Mouse (Mus musculus) monocyte, adult 5-6 weeks (primary cell): ENCODE data around the gene Rabgap1. TPM values are rescaled to one million over a fixed set of nuclear protein-coding genes. Genes with fewer than 3 reads are reported as not detected.

Experiments used
- ATAC-seq: fragments of 153-309, 156-312 bp; replicated peaks from 2 replicates; pipeline ENCODE4 v1.8.0; 2017; ENCODE audit warnings: mild to moderate bottlenecking; ENCODE audit not compliant: low TSS enrichment, insufficient number of reproducible peaks, severe bottlenecking, poor library complexity, low FRiP score
- total RNA-seq: library from RNA; stranded (forward); fragments of 200-1000, 200-491, 200-594 nt; gene quantifications from 3 replicates; pipeline ENCODE4 v1.2.3, GENCODE M21; 2017

Rabgap1 gene
- total RNA-seq, result 36.5 to 57.2 TPM (median 42.7 TPM) in 3 replicates

- peak; percentile 100 for ATAC-seq
These were observed at the start of gene Rabgap1, which contains the start of the genes Zbtb26 and Zbtb6 for GRCm38 (mm10) chr2:37442611-37443591. Rabgap1 (plus strand) TSS chr2:37443279. Zbtb26 (minus strand) TSS chr2:37443135. Zbtb6 (minus strand) TSS chr2:37443171.

DNA sequence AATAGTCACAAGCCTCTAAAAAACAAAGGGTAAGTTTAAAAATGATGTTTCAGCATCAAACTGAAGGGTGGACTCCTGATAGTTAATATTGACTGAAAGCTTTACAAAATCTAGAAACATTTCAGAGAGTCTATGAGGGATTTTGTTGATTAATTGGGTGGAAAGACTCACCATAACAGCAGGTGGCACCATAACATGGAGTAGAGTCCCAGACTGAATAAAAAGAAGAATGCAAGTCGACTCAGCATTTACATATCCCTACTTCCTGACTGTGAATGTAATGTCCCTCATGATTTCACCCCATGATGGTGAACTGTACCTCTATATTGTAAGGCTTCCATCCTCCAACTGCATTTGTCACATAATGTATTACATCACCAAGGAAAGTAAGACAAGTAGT is 47.5 kb upstream of the Rabgap1 start:
- no peak for ATAC-seq

DNA sequence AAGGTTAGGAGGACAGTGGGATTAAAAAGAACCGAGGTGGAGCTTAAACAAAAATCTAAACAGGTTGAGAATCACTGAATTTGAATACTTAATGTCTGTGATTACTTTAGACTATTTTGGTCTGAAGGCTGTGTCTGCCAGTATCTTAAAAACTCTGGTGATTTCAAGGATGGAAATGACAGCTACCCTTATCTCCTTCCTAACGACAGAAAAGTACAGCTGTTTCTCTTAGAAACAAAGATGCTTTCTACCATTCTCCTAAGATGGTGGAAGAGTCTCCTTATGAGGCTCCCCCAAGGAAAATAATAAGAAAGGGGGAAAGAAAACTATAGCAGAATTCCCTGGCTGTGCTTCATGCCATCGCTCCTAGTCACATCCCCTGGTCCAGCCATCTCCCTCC is 21.2 kb upstream of the Rabgap1 start:
- no peak for ATAC-seq

DNA sequence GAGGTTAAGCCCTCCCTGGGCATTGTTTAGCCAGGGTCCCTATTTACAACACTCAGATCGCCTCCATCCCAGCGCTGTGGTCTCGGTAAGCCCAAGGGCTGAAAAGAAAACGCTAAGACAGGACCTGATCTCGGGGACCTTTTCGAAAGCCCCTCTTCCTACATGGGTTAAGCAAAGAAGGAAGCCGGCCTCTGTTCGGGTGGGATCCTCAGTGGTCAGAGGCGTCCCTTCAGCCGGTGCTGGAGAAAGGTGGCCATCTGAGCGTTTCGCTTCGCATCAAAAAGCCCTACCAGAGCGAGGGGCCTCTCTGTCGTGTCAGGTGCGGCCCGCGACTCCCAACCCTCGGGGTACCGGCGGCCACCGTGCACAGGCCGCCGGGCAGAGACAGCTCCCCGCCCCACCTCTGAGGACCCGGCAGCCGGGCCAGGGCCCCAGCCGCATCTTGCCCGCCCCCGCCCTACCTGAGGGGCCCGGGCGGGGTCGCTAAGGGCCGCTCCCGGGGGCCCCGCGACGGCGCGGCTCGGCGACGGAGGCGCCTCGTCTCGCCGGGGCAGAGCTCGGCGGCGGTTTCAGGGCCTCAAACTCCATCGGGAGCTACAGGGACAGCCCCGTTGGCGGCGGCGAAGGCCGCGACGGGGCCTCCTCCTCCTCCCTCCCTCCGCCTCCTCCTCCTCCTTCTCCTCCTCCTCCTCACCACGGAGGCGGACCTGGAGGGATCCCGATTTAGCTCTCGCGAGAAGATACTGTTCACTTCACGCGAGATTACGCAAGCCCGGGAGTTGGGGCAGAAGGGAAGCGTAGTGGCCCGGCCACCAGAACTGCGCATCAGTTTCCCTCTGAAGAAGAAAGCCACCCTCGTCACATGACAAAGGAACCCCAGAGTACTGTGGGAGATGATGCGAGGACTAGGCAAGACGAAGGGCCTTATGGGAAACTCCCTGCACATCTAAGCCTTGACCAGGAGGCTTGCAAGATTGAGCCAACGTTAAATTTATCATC is 20.5 kb upstream of the Rabgap1 start, which contains the start of gene Rc3h2:
Gene Rc3h2 (minus strand): TSS at position 598 of the 999 bp plus-strand sequence.
- ATAC-seq, result peak; percentile 100

DNA sequence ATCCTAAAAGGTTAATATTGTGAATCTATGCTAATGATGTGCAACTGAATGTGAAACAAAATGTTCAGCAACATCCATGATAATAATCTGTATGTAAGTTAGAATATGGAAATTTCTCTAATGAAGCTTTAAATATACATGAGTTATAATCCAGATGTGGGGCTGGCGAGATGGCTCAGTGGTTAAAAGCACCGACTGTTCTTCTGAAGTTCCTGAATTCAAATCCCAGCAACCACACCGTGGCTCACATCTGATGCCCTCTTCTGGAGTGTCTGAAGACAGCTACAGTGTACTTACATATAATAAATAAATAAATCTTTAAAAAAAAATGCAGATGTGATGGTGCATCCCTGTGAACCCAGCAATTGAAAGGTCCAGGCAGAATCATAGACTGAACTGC is 19.4 kb upstream of the Rabgap1 start:
- no peak for ATAC-seq

DNA sequence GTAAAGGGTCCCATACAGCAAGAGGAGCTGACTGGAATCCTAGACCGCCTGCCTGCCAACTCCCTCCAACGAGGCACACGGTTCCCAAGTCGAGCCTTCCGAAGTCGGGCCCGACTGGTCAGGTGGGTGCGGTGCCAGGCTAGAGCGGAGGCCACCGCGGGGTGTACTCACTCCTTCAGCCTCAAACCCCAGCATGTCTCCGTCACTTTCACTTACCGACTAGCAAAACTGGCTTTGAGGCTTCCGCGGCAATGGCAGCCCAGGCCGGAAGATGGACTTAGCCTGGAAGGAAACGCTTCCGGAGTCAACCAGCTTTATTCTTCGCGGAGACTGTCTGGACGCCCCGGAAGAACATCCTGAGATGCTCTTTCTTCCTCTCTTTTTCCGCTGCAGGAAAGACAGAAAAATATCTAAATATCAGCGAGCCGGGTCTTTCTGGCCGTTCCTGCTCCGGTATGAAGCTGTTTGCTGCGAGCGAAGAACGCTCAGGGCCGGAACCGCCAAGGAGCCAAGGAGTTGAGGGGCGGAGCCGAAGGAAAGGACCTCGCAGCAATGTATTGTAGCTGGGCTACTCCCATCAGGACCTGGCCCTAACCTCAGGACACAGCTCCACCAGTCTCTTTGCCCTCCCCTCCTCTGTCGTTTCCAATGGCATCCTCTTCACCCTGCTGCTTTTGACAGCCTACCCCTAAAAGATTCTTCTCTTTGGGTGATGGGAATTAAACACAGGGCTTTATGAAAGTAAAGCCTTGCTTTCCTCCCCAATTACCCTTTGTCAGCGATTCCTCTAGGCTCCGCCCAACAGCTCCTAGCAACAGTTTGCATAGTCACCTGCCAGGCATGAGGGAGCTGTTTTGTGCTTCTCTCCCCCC is 12.2 kb upstream of the Rabgap1 start:
- ATAC-seq, result peak; percentile 97

DNA sequence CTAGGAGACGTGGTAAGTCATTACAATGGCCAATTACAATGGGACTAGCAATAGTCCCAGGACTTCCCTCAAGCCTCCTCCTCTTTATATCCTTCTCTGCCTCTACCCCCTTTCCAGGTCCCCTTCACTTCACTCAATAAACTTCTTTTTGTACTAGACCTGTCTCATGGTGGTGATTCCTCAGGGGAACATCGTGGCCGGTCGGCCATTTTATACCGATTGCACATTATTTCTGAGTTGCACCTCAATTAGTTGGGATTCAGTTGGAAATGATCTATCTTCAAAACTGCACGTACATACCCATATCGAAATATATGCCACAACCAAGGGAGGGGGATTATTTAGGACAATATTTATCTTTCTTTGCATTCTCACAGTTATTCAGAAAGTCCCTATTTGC is 11.5 kb upstream of the Rabgap1 start:
- no peak for ATAC-seq

DNA sequence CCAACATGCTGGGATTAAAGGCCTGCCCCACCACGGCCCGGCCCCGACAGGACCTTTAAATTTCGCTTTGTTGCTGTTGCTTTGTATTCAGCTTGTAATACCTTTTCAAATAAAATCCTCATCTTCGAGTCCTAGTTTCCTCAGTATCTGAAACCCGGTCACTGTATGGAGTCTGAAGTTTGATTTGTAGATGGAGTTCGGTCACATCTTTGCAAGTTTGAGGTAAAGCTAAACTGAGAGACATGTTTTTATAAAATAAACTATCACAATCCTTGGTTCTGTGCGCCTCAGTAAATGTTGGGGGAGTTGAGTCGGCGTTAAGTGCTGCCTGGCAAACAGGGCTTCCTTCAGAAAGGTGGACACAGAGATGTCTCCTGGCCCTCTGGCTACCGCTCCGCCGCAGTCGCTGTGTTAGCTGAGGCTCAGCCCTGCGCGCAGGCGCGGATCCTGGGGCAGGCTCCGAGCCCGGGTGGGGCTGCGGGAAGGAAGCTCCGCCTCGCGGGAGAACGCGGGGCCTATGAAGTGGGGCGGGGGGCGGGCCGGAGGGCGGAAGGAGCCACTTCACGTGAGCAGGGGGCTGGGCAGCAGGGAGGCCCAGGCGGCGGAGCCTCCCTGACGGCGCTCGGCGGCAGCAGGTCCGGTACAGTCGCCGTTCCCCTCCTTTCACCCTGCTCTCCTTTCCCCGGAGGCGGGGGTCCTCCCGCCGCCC is 8.7 kb downstream of the Rabgap1 start:
- ATAC-seq, result peak; percentile 98

- 0 out of 2 replicates have a peak, but pooled peaks have one; percentile 9 for ATAC-seq
These were observed 9.3 kb downstream of the Rabgap1 start for GRCm38 (mm10) chr2:37452376-37452760.

- no peak for ATAC-seq
These were observed 17.6 kb downstream of the Rabgap1 start for GRCm38 (mm10) chr2:37460707-37461106.

GRCm38 (mm10) chr2:37466266-37466665 is 23.2 kb downstream of the Rabgap1 start:
- no peak for ATAC-seq

- no peak for ATAC-seq
These were observed 36.5 kb downstream of the Rabgap1 start for GRCm38 (mm10) chr2:37479559-37479958.

- ATAC-seq, result no peak
These were observed 37.0 kb downstream of the Rabgap1 start for GRCm38 (mm10) chr2:37480039-37480438.

GRCm38 (mm10) chr2:37484165-37484564 is 41.1 kb downstream of the Rabgap1 start:
- 0 out of 2 replicates have a peak, but pooled peaks have one; percentile 50 for ATAC-seq

GRCm38 (mm10) chr2:37485370-37485769 is 42.3 kb downstream of the Rabgap1 start:
- no peak for ATAC-seq

DNA sequence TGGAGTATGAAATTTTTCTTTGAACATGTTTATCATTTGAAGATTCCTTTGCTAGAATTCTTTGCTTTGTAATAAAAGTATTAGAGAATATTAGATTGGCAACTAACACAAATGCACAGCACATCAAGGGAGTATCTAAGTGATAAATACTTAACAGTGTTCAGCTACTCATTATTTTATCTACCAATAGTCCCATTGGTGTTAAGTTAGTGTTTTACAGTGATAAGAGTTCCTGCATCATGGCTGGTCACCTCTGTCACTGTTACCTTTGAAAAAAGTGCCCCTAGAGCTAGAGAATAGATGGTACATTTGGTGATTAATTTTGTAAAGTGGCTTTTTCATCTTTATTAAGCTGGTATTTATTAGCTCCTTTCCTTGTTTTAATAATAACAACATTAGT is 43.3 kb downstream of the Rabgap1 start:
- ATAC-seq, result no peak

- no peak for ATAC-seq
These were observed 45.9 kb downstream of the Rabgap1 start for GRCm38 (mm10) chr2:37488956-37489355.
